Mouse (Mus musculus) midbrain, embryonic 11.5 days (tissue): Measurements from ENCODE around the gene Nhlrc2. TPM values are rescaled to one million over a fixed set of nuclear protein-coding genes. Genes with fewer than 3 reads are reported as not detected.
A peak's percentile ranks its signal among the peaks of the same experiment; 100 is the strongest.

ENCODE experiments used
- ATAC-seq: fragments of 200-750 bp; cut with Nextera tagmentation; 2 replicates; pipeline ENCODE4 v1.8.0; 2017; ENCODE audit warnings: moderate TSS enrichment, moderate library complexity; ENCODE audit not compliant: low FRiP score
- DNase-seq: peaks from one replicate; pipeline ENCODE4 v3.0.0; 2015; ENCODE audit warnings: low spot score; ENCODE audit errors: missing footprints
- H3K27ac ChIP-seq: fragments of 300-500 bp; sonication (generic); 2 replicates; pipeline ENCODE4 v1.5.1; 2014; ENCODE audit warnings: low read depth, low read length
- H3K27me3 ChIP-seq: fragments of 300-500 bp; sonication (generic); 2 replicates; pipeline ENCODE4 v1.6.1; 2014; ENCODE audit warnings: mild to moderate bottlenecking, low read length, moderate library complexity, mixed read lengths; ENCODE audit not compliant: control insufficient read depth, insufficient read depth
- H3K36me3 ChIP-seq: fragments of 300-500 bp; sonication (generic); 2 replicates; pipeline ENCODE4 v1.6.1; 2014; ENCODE audit warnings: mild to moderate bottlenecking, low read length, moderate library complexity, mixed read lengths; ENCODE audit not compliant: control insufficient read depth, insufficient read depth
- H3K4me1 ChIP-seq: fragments of 300-500 bp; sonication (generic); 2 replicates; pipeline ENCODE4 v1.6.1; 2014; ENCODE audit warnings: low read length; ENCODE audit not compliant: control insufficient read depth, insufficient read depth
- H3K4me2 ChIP-seq: fragments of 300-500 bp; sonication (generic); 2 replicates; pipeline ENCODE4 v1.6.1; 2014; ENCODE audit warnings: mild to moderate bottlenecking, moderate library complexity
- H3K4me3 ChIP-seq: fragments of 300-500 bp; sonication (generic); 2 replicates; pipeline ENCODE4 v1.5.1; 2014; ENCODE audit warnings: low read depth, low read length
- H3K9ac ChIP-seq: fragments of 300-500 bp; sonication (generic); 2 replicates; pipeline ENCODE4 v1.6.1; 2014; ENCODE audit warnings: low read length
- H3K9me3 ChIP-seq: fragments of 300-500 bp; sonication (generic); 2 replicates; pipeline ENCODE4 v1.6.1; 2016; ENCODE audit warnings: low read length; ENCODE audit not compliant: control insufficient read depth
- WGBS: fragments of 180-500 bp; shearing (Covaris S2); extraction: QIAGEN DNeasy Blood & Tissue Kit; methylation state at CpG from one replicate; pipeline ENCODE4 v1.1.7; 2014; 5-methylcytosine and 5-hydroxymethylcytosine counted together
- polyA plus RNA-seq: library from polyadenylated mRNA; unstranded; fragments of >200 nt; fragmentation: Nextera tagmentation; extraction: Ambion mirVana; gene quantifications from 2 replicates; pipeline ENCODE4 v1.2.1, GENCODE M21; 2014

The Nhlrc2 gene
- polyA plus RNA-seq, 1 experiment from 2014 or later: 13.3 TPM

DNA sequence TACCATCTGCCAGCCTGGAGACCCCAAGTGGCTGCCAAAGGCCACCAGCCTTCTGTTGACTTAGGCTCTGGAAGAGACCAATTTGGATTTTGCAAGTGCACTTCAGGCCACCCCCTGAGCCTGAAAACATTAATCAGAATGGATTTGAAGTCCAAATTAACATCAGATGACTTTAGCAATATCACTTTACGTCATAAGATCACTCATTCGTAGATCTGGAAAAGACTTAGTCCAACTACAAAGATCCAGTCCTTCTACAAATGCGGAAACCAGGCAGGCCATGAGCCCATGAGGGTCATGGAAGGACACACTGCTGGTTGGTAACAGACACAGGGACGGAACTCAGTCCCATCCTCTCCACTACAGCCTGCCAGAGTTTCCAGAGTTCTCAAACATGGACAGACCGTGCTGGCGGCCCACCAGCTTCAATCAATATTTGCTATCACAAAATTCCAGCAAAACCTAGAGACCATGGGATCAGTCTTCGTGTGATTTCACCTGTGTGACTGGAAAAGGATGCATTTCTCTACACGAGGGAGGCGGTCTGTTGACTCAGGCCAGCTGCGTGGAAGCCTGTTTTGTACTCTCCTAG is 79.9 kb downstream of the Nhlrc2 start:
- Histone ChIP-seq H3K4me3 (no peak overlapping the region), H3K27ac (no peak overlapping the region), H3K9me3 (no peaks in the 10 kb centered on the region), H3K4me2 (no peak overlapping the region), H3K9ac (no peak overlapping the region), H3K36me3 (no peaks in the 10 kb centered on the region), H3K27me3 (no peaks in the 10 kb centered on the region), H3K4me1 (no peaks in the 10 kb centered on the region)
- ATAC-seq (no peak), DNase-seq (no peak)
- 94% methylated on average over 10 of the region's 10 CpGs for WGBS

DNA sequence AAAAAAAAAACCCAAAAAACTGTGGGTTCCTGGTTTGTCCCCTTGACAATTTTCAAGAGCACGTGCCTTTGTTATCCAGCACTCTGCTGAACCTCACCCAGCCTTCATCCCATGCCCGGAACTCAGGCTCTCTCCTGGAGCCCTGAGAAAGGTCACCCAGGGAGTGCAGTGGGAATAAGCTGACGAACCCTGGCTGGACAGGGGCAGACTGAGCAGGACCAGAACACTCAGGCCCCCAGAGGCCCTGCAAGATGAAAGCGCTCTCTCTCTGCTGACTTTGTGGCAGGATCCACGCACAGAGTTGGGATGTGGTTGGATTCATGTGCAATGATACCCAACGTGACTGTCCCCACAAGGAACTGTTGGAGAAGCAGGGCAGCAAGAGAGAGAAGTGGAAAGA is 81.6 kb downstream of the Nhlrc2 start:
- H3K4me2 ChIP-seq: no peak overlapping the region
- no peaks in the 10 kb centered on the region for H3K36me3 ChIP-seq
- DNase-seq (no peak), ATAC-seq (no peak)
- no peak overlapping the region for H3K27ac ChIP-seq
- 81% methylated on average over 6 of the region's 6 CpGs for WGBS
- H3K4me1 ChIP-seq: no peaks in the 10 kb centered on the region
- H3K27me3 ChIP-seq: no peaks in the 10 kb centered on the region
- no peaks in the 10 kb centered on the region for H3K9me3 ChIP-seq
- no peak overlapping the region for H3K4me3 ChIP-seq
- no peak overlapping the region for H3K9ac ChIP-seq

DNA sequence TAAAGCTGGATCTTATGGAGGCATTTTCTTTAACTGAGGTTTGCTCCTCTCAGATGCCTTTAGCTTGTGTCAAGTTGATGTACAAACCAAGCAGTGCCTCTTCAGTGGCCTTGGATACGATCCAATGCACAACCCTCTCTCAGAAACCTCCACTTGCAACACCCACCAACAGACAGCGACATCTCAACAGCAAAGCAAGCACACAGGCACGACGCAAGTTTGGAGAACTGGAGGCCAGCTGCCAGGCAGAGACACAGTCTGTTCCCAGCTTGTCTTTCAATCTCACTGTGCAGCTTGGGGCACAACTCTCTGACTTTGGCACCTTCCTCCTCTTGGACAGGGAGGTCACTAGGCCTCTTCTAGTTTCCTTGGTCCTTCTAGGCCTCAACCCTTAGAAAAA is 83.0 kb downstream of the Nhlrc2 start:
- Histone ChIP-seq H3K27ac (no peak overlapping the region), H3K36me3 (no peaks in the 10 kb centered on the region), H3K4me1 (no peaks in the 10 kb centered on the region), H3K27me3 (no peaks in the 10 kb centered on the region), H3K9me3 (no peaks in the 10 kb centered on the region), H3K9ac (no peak overlapping the region), H3K4me3 (no peak overlapping the region), H3K4me2 (no peak overlapping the region)
- 84% methylated on average over 4 of the region's 4 CpGs for WGBS
- no peak for ATAC-seq
- DNase-seq: no peak

DNA sequence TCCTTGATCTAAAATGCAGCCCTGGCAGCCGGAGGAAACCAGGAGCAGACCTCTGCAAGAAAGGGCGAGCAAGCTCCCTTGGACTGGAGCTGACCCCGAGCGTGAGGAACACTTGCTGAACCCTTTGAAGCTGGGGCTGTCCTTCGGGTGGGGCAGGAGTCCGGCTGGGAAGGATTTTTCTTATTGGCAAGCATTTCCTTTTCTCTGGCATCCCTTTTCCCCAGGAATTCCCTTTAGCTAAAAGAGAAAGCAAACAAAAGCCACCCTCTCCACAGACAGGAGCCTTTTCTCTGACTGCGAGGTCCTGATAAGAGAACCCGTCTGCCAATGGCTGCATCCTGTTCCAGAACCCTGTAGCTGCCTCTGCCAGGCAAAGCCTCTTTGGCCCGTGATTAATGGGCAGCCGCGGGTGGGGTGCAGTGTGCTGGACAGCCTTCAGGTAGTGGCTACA is 83.4 kb downstream of the Nhlrc2 start:
- H3K4me2 ChIP-seq: no peak overlapping the region
- H3K27me3 ChIP-seq: no peaks in the 10 kb centered on the region
- WGBS: 70% methylated on average over 11 of the region's 11 CpGs
- DNase-seq: no peak
- H3K36me3 ChIP-seq: no peaks in the 10 kb centered on the region
- H3K9me3 ChIP-seq: no peaks in the 10 kb centered on the region
- no peak overlapping the region for H3K4me3 ChIP-seq
- H3K4me1 ChIP-seq: no peaks in the 10 kb centered on the region
- ATAC-seq: no peak
- no peak overlapping the region for H3K9ac ChIP-seq
- H3K27ac ChIP-seq: no peak overlapping the region

DNA sequence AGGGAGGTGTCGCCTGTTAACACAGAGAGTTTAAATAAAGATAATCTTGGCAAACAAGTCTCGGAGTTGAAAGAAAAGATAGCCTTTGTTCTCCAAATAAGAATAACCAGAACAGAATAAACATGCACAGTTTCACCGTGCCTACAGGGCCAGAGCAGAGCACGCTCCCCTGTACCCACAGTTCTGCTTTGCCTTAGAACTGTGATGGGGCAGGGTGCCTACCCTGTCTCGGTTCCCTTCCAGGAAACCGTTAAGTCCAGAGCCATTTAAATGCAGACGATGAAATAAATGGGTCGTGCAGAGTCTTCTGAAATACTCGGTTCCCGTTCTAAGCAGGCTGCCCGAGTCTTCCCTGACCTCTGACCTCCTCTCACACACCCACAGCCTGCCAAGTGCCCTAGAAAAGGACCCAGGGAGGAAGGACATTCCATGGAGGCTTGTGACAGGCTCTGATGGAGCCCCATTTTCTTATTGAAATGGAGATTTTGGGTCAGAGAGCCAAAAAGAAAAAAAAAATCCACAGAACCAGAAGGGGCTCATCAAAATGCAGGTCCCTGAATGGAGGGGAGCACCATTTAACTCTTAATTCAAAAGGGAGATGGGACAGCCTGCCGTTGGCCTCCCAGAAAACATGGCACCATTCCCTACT is 89.1 kb downstream of the Nhlrc2 start:
- DNase-seq: no peak
- H3K9me3 ChIP-seq: 0 out of 2 replicates have a peak, but pooled peaks cover 2% of the 10 kb centered on the region
- no peak for ATAC-seq
- no peaks in the 10 kb centered on the region for H3K36me3 ChIP-seq
- H3K9ac ChIP-seq: no peak overlapping the region
- 38% methylated on average over 12 of the region's 12 CpGs for WGBS
- no peaks in the 10 kb centered on the region for H3K4me1 ChIP-seq
- no peaks in the 10 kb centered on the region for H3K27me3 ChIP-seq
- H3K4me3 ChIP-seq: no peak overlapping the region
- H3K4me2 ChIP-seq: no peak overlapping the region
- no peak overlapping the region for H3K27ac ChIP-seq

DNA sequence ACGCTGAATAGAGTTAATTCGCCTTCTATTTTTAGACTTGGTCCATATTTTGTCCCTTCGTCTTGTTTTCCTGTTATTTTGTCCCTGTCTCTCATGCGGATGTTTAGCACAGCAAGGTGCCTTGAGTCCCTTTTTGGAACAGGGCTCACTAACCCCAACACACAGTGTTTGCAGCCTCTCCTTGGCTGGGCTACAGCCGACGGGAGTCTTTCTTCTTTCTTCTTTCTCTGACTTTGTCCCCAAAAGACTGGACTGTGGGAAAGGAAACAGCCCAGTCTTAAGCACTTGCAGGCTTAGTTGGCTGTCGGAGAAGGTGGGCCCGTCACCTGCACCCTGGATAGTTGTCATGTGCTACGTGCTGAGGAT is 89.6 kb downstream of the Nhlrc2 start:
- Histone ChIP-seq H3K9me3 (0 out of 2 replicates have a peak, but pooled peaks cover 2% of the 10 kb centered on the region), H3K4me2 (no peak overlapping the region), H3K36me3 (no peaks in the 10 kb centered on the region), H3K27ac (no peak overlapping the region), H3K27me3 (no peaks in the 10 kb centered on the region), H3K4me3 (no peak overlapping the region), H3K9ac (no peak overlapping the region), H3K4me1 (no peaks in the 10 kb centered on the region)
- ATAC-seq: no peak
- DNase-seq: no peak
- 71% methylated on average over 9 of the region's 9 CpGs for WGBS

DNA sequence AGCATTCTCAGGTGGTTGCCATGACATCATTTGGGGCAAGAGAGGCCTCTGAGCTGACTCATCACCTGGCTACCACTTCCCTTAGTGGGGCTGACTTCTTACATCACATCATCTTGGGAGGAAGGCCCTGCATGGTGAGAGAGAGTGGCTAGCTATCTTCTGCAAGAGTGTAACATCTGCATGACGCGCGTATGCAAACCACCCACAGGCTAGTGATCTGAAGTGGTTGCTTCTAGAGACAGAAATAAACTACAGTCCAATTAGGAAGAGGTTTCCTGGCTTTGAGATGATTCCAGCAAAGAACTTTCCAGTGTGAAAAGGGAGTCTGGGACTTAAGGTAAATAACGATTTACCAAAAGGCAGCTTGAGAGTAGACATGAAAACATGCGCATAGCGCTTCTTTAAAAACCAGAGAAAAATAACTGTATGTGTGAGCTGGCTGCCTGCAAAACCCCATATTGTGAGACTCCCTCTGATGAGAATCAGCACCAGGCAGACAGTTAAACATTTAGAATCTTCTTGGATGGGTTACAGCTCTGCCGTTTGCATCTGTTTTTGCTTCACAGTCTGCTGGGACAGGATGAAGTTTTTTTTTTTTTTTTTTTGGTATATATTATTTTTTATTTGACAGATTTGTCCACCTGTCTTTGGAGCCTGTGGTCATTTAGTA is 99.5 kb downstream of the Nhlrc2 start:
- WGBS: 94% methylated on average over 7 of the region's 7 CpGs
- Histone ChIP-seq H3K9me3 (no peaks in the 10 kb centered on the region), H3K4me3 (no peak overlapping the region), H3K4me1 (peaks cover 6% of the 10 kb centered on the region), H3K36me3 (no peaks in the 10 kb centered on the region), H3K27me3 (no peaks in the 10 kb centered on the region), H3K9ac (no peak overlapping the region), H3K4me2 (no peak overlapping the region), H3K27ac (no peak overlapping the region)
- no peak for ATAC-seq
- DNase-seq: peak; percentile 23

DNA sequence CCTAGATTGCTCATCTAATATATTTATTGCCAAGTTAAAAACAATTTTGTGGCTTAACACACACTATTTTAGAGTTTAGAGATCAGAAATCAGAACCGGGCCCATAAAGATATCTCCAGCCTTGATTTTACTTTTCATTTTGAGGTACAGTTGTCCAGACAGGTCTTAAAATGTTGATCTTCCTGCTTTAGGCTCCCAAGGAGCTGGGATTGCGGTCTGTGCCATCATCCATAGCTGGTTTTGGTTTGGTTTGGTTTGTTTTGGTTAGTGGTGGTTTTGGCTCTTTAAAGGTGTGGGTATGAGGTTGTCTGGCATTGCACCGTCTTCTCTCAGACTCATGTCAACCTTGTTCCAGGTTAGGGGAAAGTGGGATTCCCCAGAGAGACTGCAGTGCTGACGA is 103.2 kb downstream of the Nhlrc2 start:
- 86% methylated on average over 4 of the region's 4 CpGs for WGBS

More for the DNA sequence above, 103.2 kb downstream of the Nhlrc2 start:
- Histone ChIP-seq H3K27me3 (no peaks in the 10 kb centered on the region), H3K4me2 (no peak overlapping the region), H3K9me3 (peaks cover 3% of the 10 kb centered on the region; the same call in 1 of the 2 replicates), H3K4me1 (peaks cover 13% of the 10 kb centered on the region), H3K9ac (no peak overlapping the region), H3K4me3 (no peak overlapping the region), H3K27ac (no peak overlapping the region), H3K36me3 (no peaks in the 10 kb centered on the region)
- ATAC-seq (no peak), DNase-seq (no peak)
